Mouse (Mus musculus) gastrocnemius, postnatal 25 days (tissue): ENCODE measurements around the gene Slain1. TPM values are rescaled to one million over a fixed set of nuclear protein-coding genes. Genes with fewer than 3 reads are reported as not detected.

ENCODE experiments used
- DNase-seq: peaks from one replicate; pipeline ENCODE4 v3.0.0; 2022
- total RNA-seq, 2 experiments: library from RNA; stranded (reverse); gene quantifications; 1 replicate in 1 of 2; 2 replicates in 1 of 2; pipeline ENCODE4 v1.2.3; 2021

Slain1 gene
- total RNA-seq, 2 experiments from 2014 or later, result not detected

- no peak for DNase-seq
These were observed 16.4 kb downstream of the Slain1 start for GRCm38 (mm10) chr14:103666347-103666954.

- DNase-seq, result no peak
These were observed 17.0 kb downstream of the Slain1 start for GRCm38 (mm10) chr14:103667036-103667435.

- no peak for DNase-seq
These were observed 29.6 kb downstream of the Slain1 start for GRCm38 (mm10) chr14:103679395-103680217.

- DNase-seq, result no peak
These were observed 30.3 kb downstream of the Slain1 start for GRCm38 (mm10) chr14:103680285-103680819.

GRCm38 (mm10) chr14:103682633-103683390, 32.8 kb downstream of the Slain1 start:
- DNase-seq, result no peak

GRCm38 (mm10) chr14:103686994-103687393, 37.0 kb downstream of the Slain1 start:
- DNase-seq, result no peak

GRCm38 (mm10) chr14:103694295-103694694, 44.3 kb downstream of the Slain1 start:
- DNase-seq, result no peak

- no peak for DNase-seq
These were observed 45.6 kb downstream of the Slain1 start for GRCm38 (mm10) chr14:103695620-103696019.

GRCm38 (mm10) chr14:103697101-103697500, 47.1 kb downstream of the Slain1 start:
- DNase-seq, result no peak

- no peak for DNase-seq
These were observed 49.3 kb downstream of the Slain1 start for GRCm38 (mm10) chr14:103699308-103699707.

GRCm38 (mm10) chr14:103702516-103702915, 52.5 kb downstream of the Slain1 start:
- DNase-seq, result no peak

- no peak for DNase-seq
These were observed 54.7 kb downstream of the Slain1 start for GRCm38 (mm10) chr14:103704771-103705170.

- DNase-seq, result no peak
These were observed 56.3 kb downstream of the Slain1 start for GRCm38 (mm10) chr14:103706347-103706746.

- no peak for DNase-seq
These were observed 58.6 kb downstream of the Slain1 start for GRCm38 (mm10) chr14:103708601-103709000.

- no peak for DNase-seq
These were observed 59.2 kb downstream of the Slain1 start for GRCm38 (mm10) chr14:103709261-103709660.

GRCm38 (mm10) chr14:103712986-103713385, 63.0 kb downstream of the Slain1 start:
- no peak for DNase-seq

- no peak for DNase-seq
These were observed 67.5 kb downstream of the Slain1 start for GRCm38 (mm10) chr14:103717516-103717915.

- DNase-seq, result no peak
These were observed 68.0 kb downstream of the Slain1 start for GRCm38 (mm10) chr14:103717979-103718378.

- DNase-seq, result no peak
These were observed 68.4 kb downstream of the Slain1 start for GRCm38 (mm10) chr14:103718393-103718792.

GRCm38 (mm10) chr14:103718836-103719575, 69.0 kb downstream of the Slain1 start:
- peak; percentile 34 for DNase-seq

GRCm38 (mm10) chr14:103720163-103720562, 70.1 kb downstream of the Slain1 start:
- DNase-seq, result no peak
